Mouse (Mus musculus) thymus, adult 2 months (tissue): ENCODE measurements around the gene Slc1a7.

ENCODE experiments used
- CTCF ChIP-seq: fragments of 200-500 bp; IDR thresholded peaks from 2 replicates; pipeline ENCODE4 v1.5.1; 2012; ENCODE audit warnings: mild to moderate bottlenecking, control low read depth, low read length, moderate library complexity, borderline replicate concordance; ENCODE audit not compliant: control insufficient read depth, poor library complexity, insufficient read depth; ENCODE audit errors: extremely low read depth
- POLR2A ChIP-seq: fragments of 200-500 bp; IDR thresholded peaks from 2 replicates; pipeline ENCODE4 v1.6.1; 2012; ENCODE audit warnings: mild to moderate bottlenecking, low read length, control low read depth, moderate library complexity; ENCODE audit not compliant: control insufficient read depth, poor library complexity, insufficient read depth; ENCODE audit errors: extremely low read depth

GRCm38 (mm10) chr4:107931453-107931852 is 36.7 kb upstream of the Slc1a7 start:
- TF ChIP-seq POLR2A (no peak), CTCF (no peak)
